Mouse (Mus musculus): ENCODE measurements around the gene Kxd1. TPM values are rescaled to one million over a fixed set of nuclear protein-coding genes. Genes with fewer than 3 reads are reported as not detected.

Kxd1 gene
- 28.9 and 30.2 TPM in 2 replicates for polyA plus RNA-seq (2015; fragmentation: Nextera tagmentation; extraction: Ambion mirVana)

GRCm38 (mm10) chr8:70527512-70528181, at the start of gene Kxd1, which contains the start of gene Fkbp8:
Gene Kxd1 (minus strand): TSS chr8:70527956.
Gene Fkbp8 (plus strand): TSS chr8:70527724.
- Histone ChIP-seq H3K9ac (peak within 1 kb of the TSS; percentile 98), H3K27ac (replicated peaks) (peak within 1 kb of the TSS; percentile 91), H3K4me1 (replicated peaks) (peaks cover 59% of the 10 kb centered on the region), H3K27me3 (no peaks in the 10 kb centered on the region), H3K4me3 (replicated peaks) (peak within 1 kb of the TSS; percentile 83), H3K36me3 (replicated peaks) (peaks cover 31% of the 10 kb centered on the region), H3K9me3 (replicated peaks) (no peaks in the 10 kb centered on the region), H3K4me2 (peak within 1 kb of the TSS; percentile 72)
- ATAC-seq (ENCODE audit: insufficient read depth) = peak; percentile 77
- under 1% methylated on average over 61 of the region's 61 CpGs for WGBS (ENCODE audit: insufficient replicate concordance)

DNA sequence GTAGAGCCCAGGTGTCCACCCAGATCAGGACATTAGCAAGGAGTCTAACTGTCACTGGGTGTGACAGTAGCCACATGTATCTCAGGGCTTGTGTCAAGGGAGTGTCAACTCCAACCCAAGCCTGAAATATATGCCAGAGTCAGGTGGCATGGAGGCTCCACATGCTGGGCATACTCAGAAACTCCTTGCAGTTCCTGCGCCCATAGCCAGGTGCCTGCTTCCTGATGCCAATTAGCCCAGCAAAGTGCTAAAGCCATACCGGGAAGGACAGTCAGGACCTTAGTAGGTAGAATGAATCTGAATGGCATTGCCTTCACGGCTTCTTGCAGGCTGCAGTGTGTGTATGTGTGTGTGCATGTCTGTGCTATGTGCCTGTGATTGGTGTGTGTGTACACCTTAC, 49.5 kb upstream of the Kxd1 start:
- H3K4me1 ChIP-seq (replicated peaks) = peaks cover 14% of the 10 kb centered on the region
- no peak for ATAC-seq (ENCODE audit: insufficient read depth)
- no peak overlapping the region for H3K27ac ChIP-seq (replicated peaks)
- no peaks in the 10 kb centered on the region for H3K27me3 ChIP-seq
- H3K9ac ChIP-seq = no peak overlapping the region
- 83% methylated on average over 3 of the region's 3 CpGs for WGBS (ENCODE audit: insufficient replicate concordance)
- peaks cover 63% of the 10 kb centered on the region for H3K36me3 ChIP-seq (replicated peaks)
- H3K4me2 ChIP-seq = no peak overlapping the region
- no peaks in the 10 kb centered on the region for H3K9me3 ChIP-seq (replicated peaks)
- H3K4me3 ChIP-seq (replicated peaks) = no peak overlapping the region

DNA sequence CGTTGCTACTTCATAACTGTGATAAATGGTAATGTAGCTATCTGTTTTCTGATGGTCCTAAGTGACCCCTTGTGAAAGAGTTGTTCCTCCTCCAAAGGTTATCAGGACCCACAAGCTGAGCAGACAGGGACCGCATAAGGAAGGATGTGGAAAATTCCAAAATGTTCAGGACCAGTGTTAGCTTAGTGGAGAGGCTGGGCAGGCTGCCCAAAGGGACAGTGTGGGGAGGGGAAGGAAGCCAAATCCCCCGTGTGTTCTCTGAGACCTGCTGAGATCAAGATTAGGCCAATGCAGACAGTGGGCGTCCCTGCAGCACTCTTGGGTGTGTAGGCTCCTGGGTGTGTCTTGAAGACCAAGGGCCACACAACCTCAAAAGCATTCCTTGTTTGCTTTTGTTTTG, 47.2 kb upstream of the Kxd1 start:
- Histone ChIP-seq H3K27ac (replicated peaks) (no peak overlapping the region), H3K27me3 (no peaks in the 10 kb centered on the region), H3K4me3 (replicated peaks) (no peak overlapping the region), H3K9ac (no peak overlapping the region), H3K4me2 (no peak overlapping the region), H3K9me3 (replicated peaks) (no peaks in the 10 kb centered on the region), H3K36me3 (replicated peaks) (peaks cover 40% of the 10 kb centered on the region), H3K4me1 (replicated peaks) (peaks cover 24% of the 10 kb centered on the region)
- ATAC-seq (ENCODE audit: insufficient read depth) = no peak
- 33% methylated on average over 4 of the region's 4 CpGs for WGBS (ENCODE audit: insufficient replicate concordance)

DNA sequence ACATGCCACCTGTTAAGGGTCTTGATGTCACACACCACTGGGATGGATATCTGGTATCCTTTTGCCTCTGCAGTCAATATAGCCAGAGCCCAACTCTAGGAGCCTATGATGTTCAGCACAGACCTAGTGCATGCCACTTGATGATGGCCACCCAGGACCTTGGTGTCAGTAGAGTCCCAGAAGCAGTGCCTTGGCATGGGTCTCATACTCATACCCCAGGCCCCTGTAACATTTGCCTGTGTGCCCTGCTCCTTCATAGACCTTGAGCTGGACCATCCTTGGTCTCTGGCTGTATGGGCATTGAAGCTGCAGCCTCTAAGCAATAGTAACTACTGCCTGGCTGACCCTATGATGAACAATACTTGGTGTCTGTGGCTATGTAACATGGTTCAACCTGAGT, 46.5 kb upstream of the Kxd1 start:
- H3K4me1 ChIP-seq (replicated peaks) = peaks cover 26% of the 10 kb centered on the region
- no peak overlapping the region for H3K4me3 ChIP-seq (replicated peaks)
- peaks cover 37% of the 10 kb centered on the region for H3K36me3 ChIP-seq (replicated peaks)
- H3K27me3 ChIP-seq = no peaks in the 10 kb centered on the region
- H3K9ac ChIP-seq = no peak overlapping the region
- no peak overlapping the region for H3K27ac ChIP-seq (replicated peaks)
- no peaks in the 10 kb centered on the region for H3K9me3 ChIP-seq (replicated peaks)
- no peak overlapping the region for H3K4me2 ChIP-seq
- ATAC-seq (ENCODE audit: insufficient read depth) = no peak

- no peak overlapping the region for H3K4me3 ChIP-seq (replicated peaks)
- no peak overlapping the region for H3K27ac ChIP-seq (replicated peaks)
- H3K4me2 ChIP-seq = no peak overlapping the region
- H3K9me3 ChIP-seq (replicated peaks) = no peaks in the 10 kb centered on the region
- 83% methylated on average over 6 of the region's 6 CpGs for WGBS (ENCODE audit: insufficient replicate concordance)
- H3K36me3 ChIP-seq (replicated peaks) = peaks cover 21% of the 10 kb centered on the region
- peaks cover 33% of the 10 kb centered on the region for H3K4me1 ChIP-seq (replicated peaks)
- no peak; the same call in 1 of the 2 replicates for ATAC-seq (ENCODE audit: insufficient read depth)
- H3K9ac ChIP-seq = no peak overlapping the region
- H3K27me3 ChIP-seq = no peaks in the 10 kb centered on the region
Observed at GRCm38 (mm10) chr8:70570990-70571389, 43.2 kb upstream of the Kxd1 start.

DNA sequence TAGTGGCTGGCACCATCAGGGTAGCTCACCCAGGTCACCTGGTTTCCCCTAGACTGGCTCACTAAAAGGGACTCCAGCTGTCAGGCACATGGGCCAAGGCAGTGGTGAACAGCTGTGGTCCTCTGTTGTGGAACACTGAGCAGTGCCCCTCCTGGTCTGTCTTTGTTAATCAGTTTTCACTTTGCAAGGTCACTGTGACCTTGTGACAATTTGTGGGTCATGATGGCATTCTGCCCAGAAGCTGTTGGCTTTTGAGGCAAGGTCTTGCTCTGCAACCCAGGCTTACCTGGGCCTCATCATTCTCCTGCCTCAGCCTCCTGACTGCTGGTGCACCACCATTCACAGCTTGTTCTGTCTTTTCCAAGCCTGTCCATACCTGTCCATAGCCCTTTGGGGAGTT, 42.6 kb upstream of the Kxd1 start:
- peaks cover 21% of the 10 kb centered on the region for H3K36me3 ChIP-seq (replicated peaks)
- ATAC-seq (ENCODE audit: insufficient read depth) = no peak
- H3K9me3 ChIP-seq (replicated peaks) = no peaks in the 10 kb centered on the region
- H3K4me3 ChIP-seq (replicated peaks) = no peak overlapping the region
- H3K4me2 ChIP-seq = no peak overlapping the region
- H3K27ac ChIP-seq (replicated peaks) = no peak overlapping the region
- H3K27me3 ChIP-seq = no peaks in the 10 kb centered on the region
- peaks cover 39% of the 10 kb centered on the region for H3K4me1 ChIP-seq (replicated peaks)
- H3K9ac ChIP-seq = no peak overlapping the region

DNA sequence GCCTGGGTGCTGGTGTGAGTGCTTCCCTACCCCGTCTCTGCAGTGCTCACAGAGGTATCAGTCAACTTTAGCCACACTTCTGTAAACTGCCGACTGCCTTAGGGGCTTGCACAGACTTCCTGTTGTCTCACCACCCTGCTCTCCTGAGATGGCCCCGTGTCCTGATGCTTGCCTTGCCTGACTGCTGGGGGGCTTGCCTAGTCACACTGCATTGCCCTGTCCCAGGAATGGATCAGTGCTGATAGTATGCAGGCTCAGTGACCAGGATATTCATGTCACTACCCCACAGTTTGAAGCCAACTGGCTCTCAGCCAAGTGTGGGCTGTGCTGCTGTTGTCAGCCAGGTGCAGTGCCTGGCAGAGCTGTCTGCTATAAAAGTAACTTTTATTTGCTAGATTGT, 37.8 kb upstream of the Kxd1 start:
- H3K4me3 ChIP-seq (replicated peaks) = no peak overlapping the region
- peaks cover 69% of the 10 kb centered on the region for H3K4me1 ChIP-seq (replicated peaks)
- H3K27me3 ChIP-seq = no peaks in the 10 kb centered on the region
- no peaks in the 10 kb centered on the region for H3K9me3 ChIP-seq (replicated peaks)
- no peak for ATAC-seq (ENCODE audit: insufficient read depth)
- H3K36me3 ChIP-seq (replicated peaks) = no peaks in the 10 kb centered on the region
- WGBS (ENCODE audit: insufficient replicate concordance) = 13% methylated on average over 3 of the region's 3 CpGs
- no peak overlapping the region for H3K4me2 ChIP-seq
- no peak overlapping the region for H3K9ac ChIP-seq
- H3K27ac ChIP-seq (replicated peaks) = 0 out of 2 replicates have a peak overlapping the region, but pooled peaks have one; percentile 9

- no peak overlapping the region for H3K4me2 ChIP-seq
- no peak overlapping the region for H3K4me3 ChIP-seq (replicated peaks)
- no peak overlapping the region for H3K27ac ChIP-seq (replicated peaks)
- ATAC-seq (ENCODE audit: insufficient read depth) = no peak
- no peaks in the 10 kb centered on the region for H3K27me3 ChIP-seq
- 0 out of 2 replicates have a peak, but pooled peaks cover 4% of the 10 kb centered on the region for H3K36me3 ChIP-seq (replicated peaks)
- peaks cover 70% of the 10 kb centered on the region for H3K4me1 ChIP-seq (replicated peaks)
- no peak overlapping the region for H3K9ac ChIP-seq
- no peaks in the 10 kb centered on the region for H3K9me3 ChIP-seq (replicated peaks)
- WGBS (ENCODE audit: insufficient replicate concordance) = 82% methylated on average over 3 of the region's 3 CpGs
Observed at GRCm38 (mm10) chr8:70564696-70565235, 37.0 kb upstream of the Kxd1 start.

GRCm38 (mm10) chr8:70563763-70564387, 36.1 kb upstream of the Kxd1 start:
- Histone ChIP-seq H3K4me3 (replicated peaks) (no peak overlapping the region), H3K36me3 (replicated peaks) (0 out of 2 replicates have a peak, but pooled peaks cover 4% of the 10 kb centered on the region), H3K9ac (no peak overlapping the region), H3K27ac (replicated peaks) (0 out of 2 replicates have a peak overlapping the region, but pooled peaks have one; percentile 24), H3K27me3 (no peaks in the 10 kb centered on the region), H3K4me2 (no peak overlapping the region), H3K9me3 (replicated peaks) (no peaks in the 10 kb centered on the region), H3K4me1 (replicated peaks) (peaks cover 75% of the 10 kb centered on the region)
- no peak for ATAC-seq (ENCODE audit: insufficient read depth)
- WGBS (ENCODE audit: insufficient replicate concordance) = 67% methylated on average over 6 of the region's 6 CpGs

DNA sequence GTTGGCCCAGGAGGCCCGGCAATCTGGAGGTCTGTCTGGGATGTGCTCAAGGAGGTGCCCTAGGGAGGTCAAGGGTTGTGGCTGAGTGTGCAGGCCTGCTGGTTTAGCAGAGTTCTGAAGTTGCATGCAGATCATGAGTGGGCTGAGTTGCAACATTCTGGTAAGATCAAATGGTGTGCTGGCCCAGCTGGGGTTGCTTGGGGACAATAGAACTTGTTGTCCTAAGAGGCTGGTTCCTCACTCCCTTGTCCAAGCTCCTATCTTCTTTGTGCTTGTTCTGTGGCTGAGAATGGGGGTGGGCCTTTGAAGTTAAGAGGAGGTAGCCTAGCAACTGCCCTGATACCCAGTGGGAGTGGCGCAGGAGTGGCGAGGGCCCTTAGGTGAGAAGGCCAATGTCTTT, 35.0 kb upstream of the Kxd1 start:
- Histone ChIP-seq H3K9ac (no peak overlapping the region), H3K4me2 (no peak overlapping the region), H3K27me3 (no peaks in the 10 kb centered on the region), H3K9me3 (replicated peaks) (no peaks in the 10 kb centered on the region), H3K4me1 (replicated peaks) (peaks cover 86% of the 10 kb centered on the region), H3K36me3 (replicated peaks) (0 out of 2 replicates have a peak, but pooled peaks cover 4% of the 10 kb centered on the region), H3K27ac (replicated peaks) (no peak overlapping the region), H3K4me3 (replicated peaks) (no peak overlapping the region)
- 59% methylated on average over 3 of the region's 3 CpGs for WGBS (ENCODE audit: insufficient replicate concordance)
- no peak for ATAC-seq (ENCODE audit: insufficient read depth)

DNA sequence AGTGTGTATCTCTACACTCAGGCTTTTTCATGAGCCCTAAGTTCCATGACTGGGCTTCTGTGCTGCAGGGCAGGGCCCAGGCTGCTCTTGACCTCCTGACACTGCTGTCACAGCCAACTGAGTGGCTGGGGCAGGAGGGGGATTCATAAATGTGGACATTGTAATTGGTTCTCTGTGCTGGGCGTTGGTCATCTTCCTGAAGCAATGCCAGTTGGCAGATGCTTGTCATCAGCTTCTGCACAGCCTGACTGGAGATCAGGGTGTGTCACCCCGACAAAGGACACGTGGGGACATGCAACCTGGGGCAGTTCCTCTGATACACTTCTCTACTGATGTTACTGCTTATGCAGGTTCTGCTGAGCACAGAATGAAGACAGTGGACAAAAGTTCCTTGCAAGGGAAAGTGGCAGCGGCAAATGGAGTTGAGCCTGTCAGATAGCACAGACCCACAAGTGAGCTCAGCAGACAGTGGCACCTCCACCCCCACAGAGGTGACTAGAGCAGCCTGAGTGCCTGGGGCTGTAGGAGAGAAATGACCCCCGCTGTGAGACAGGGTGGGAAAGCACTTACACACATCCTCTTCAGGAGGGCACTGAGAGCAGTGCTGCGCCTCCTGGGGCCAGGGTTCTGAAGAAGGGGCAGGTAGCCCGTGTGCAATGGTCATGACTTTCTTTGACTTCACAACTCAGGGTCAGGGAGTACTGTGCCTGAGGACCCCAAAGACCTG, 34.2 kb upstream of the Kxd1 start:
- Histone ChIP-seq H3K4me2 (no peak overlapping the region), H3K9ac (0 out of 2 replicates have a peak overlapping the region, but pooled peaks have one; percentile 9), H3K27me3 (no peaks in the 10 kb centered on the region), H3K4me3 (replicated peaks) (no peak overlapping the region), H3K4me1 (replicated peaks) (peaks cover 94% of the 10 kb centered on the region), H3K27ac (replicated peaks) (peak overlapping the region; percentile 64), H3K9me3 (replicated peaks) (no peaks in the 10 kb centered on the region), H3K36me3 (replicated peaks) (peaks cover 8% of the 10 kb centered on the region; the same call in 1 of the 2 replicates)
- 51% methylated on average over 7 of the region's 7 CpGs for WGBS (ENCODE audit: insufficient replicate concordance)
- ATAC-seq (ENCODE audit: insufficient read depth) = no peak

Data from liver, embryonic 15.5 days (tissue).